ENCODE assay signal across 24 mouse cellular contexts in genomic region chr2:48620815-48621214, GRCm38 (mm10).
"Had no signal": no experiment of that assay in that cellular context is flagged by ENCODE, and none has a peak within 500 bp of the region (broad histone marks: within the 10 kb centered on the region; RNA-seq: fewer than 3 reads in every experiment).

No protein-coding gene starts in this region.

- H3K9ac ChIP-seq: kidney, embryonic 15.5 days; limb, embryonic 12.5 days; limb, embryonic 15.5 days; liver, embryonic 14.5 days; liver, postnatal 0 days; lung, embryonic 14.5 days; neural tube, embryonic 13.5 days had no signal

- DNase-seq: kidney, adult 8-10 months; kidney, postnatal 10 days; kidney, postnatal 36 days; layer of hippocampus, postnatal 36 days; left cerebral cortex, postnatal 4 days; liver, postnatal 0 days; lung, embryonic 14.5 days; midbrain, embryonic 14.5 days; retina, postnatal 1 day; right cerebral cortex, postnatal 25 days; spleen, adult 18-20 months; thymus, adult 18-20 months; thymus, postnatal 14 days had no signal

- H3K27me3 ChIP-seq: kidney, embryonic 15.5 days; limb, embryonic 12.5 days; limb, embryonic 15.5 days; neural tube, embryonic 13.5 days had no signal

- H3K36me3 ChIP-seq: kidney, embryonic 15.5 days; limb, embryonic 12.5 days; limb, embryonic 15.5 days; neural tube, embryonic 13.5 days had no signal

- ATAC-seq: liver, postnatal 0 days; lung, postnatal 0 days had no signal

- H3K27ac ChIP-seq: kidney, embryonic 15.5 days; left cerebral cortex, adult 2 months; limb, embryonic 12.5 days; limb, embryonic 15.5 days; liver, embryonic 14.5 days; macrophage; neural tube, embryonic 13.5 days had no signal

- H3K9me3 ChIP-seq: kidney, embryonic 15.5 days; limb, embryonic 12.5 days; limb, embryonic 15.5 days; neural tube, embryonic 13.5 days had no signal

- H3K4me3 ChIP-seq: kidney, embryonic 15.5 days; left cerebral cortex, adult 2 months; limb, embryonic 12.5 days; limb, embryonic 15.5 days; myocyte; neural tube, embryonic 13.5 days had no signal

- H3K4me2 ChIP-seq: kidney, embryonic 15.5 days; limb, embryonic 12.5 days; limb, embryonic 15.5 days; liver, embryonic 11.5 days; lung, embryonic 14.5 days; midbrain, embryonic 11.5 days; neural tube, embryonic 13.5 days had no signal
